Mouse (Mus musculus) liver, adult (tissue): ENCODE results near the gene Olfr263.
A peak's percentile ranks its signal among the peaks of the same experiment; 100 is the strongest.

Experiments used
- GATA4 ChIP-seq: IDR thresholded peaks from 2 replicates; pipeline ENCODE4 v1.6.1; 2014; ENCODE audit warnings: mild to moderate bottlenecking, low read length; ENCODE audit not compliant: insufficient replicate concordance

The Olfr263 gene

DNA sequence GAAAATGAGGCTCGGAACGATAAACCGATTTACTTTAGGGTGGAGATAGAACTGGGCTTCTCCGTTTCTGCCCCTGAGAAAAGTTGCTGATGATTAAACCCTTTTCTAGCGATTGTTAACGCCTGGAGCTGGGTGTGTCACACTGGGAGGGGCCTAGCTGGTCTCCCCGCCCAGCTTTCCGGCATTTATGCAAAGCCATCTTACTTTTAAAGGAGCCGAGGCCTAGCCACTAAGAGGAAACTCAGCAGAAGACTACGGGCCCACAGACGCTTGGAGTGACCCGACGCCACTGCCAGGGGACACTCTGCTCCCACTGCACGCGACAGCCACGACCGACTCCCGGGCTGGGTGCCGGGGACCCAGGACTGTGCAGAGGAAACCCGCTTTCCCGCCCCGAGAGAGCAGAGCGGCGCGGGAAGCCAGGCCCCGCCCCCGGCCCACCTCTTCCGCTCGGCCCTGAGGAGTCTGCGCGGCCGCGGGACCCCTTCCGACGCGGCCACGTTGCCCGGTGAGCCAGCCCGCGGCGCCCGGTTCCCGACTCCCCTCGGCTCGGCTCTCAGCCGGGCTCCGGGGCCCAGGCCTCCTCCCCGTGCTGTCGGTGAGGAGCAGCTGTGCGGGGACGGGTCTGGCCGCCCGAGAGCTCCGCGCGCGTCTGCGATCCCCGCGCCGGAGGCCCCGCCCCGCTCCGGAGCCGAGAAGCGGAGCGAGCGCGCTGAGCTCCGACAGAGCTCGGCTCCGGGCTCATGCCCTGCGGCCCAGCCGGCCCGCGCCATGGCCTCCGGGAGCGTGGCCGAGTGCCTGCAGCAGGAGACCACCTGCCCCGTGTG is 50.5 kb downstream of the Olfr263 start:
- no peak for TF ChIP-seq GATA4

GRCm38 (mm10) chr13:21180551-21181530 is 51.4 kb downstream of the Olfr263 start:
- TF ChIP-seq GATA4: peak; percentile 27; the same call in 1 of the 2 replicates

DNA sequence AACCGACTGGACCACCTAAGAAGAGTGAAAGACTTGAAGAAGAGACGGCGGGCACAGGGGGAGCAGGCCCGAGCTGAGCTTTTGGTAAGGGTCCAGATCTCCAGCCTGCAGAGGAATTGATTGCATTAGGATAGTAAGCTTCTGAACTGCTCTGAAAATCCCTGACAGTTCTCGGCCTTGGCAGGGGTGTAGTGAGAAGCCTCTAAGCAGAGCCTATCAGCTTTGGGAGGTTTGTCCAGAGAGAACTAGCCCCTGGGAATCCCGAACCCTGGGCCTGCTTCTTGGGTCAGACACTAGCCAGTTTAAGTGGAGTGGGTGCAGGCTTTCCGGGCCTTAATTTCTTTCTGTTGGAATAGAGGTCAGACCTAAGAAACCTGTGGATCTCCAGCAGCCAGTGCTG is 52.6 kb downstream of the Olfr263 start:
- no peak for TF ChIP-seq GATA4

GRCm38 (mm10) chr13:21183066-21183465 is 53.6 kb downstream of the Olfr263 start:
- TF ChIP-seq GATA4: no peak

DNA sequence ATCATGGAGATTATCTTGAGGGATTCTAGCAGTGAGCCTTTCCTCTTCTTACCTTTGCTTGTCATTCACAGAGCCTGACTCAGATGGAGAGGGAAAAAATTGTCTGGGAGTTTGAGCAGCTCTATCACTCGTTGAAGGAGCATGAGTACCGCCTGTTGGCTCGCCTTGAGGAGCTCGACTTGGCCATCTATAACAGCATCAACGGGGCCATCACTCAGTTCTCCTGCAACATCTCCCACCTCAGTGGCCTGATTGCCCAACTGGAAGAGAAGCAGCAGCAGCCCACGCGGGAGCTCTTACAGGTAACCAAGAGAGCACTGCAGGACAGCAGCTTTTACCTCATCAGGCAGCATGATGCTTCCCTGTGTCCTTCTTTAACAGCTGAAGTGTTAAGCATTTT is 54.2 kb downstream of the Olfr263 start:
- TF ChIP-seq GATA4: no peak

- no peak for TF ChIP-seq GATA4
These were observed 56.1 kb downstream of the Olfr263 start for GRCm38 (mm10) chr13:21185521-21185920.
